Mouse (Mus musculus) lung, postnatal 0 days (tissue): ENCODE data around the gene Gm19345. TPM values are rescaled to one million over a fixed set of nuclear protein-coding genes. Genes with fewer than 3 reads are reported as not detected.

Experiments
- ATAC-seq: fragments of 200-750 bp; cut with Nextera tagmentation; 2 replicates; pipeline ENCODE4 v1.8.0; 2017; ENCODE audit warnings: moderate library complexity
- DNase-seq: peaks from one replicate; pipeline ENCODE4 v3.0.0-alpha.2; 2016; ENCODE audit warnings: low spot score
- H3K27ac ChIP-seq: fragments of 300-500 bp; sonication (generic); 2 replicates; pipeline ENCODE4 v1.5.1; 2014; ENCODE audit warnings: antibody characterized with exemption, mild to moderate bottlenecking, low read length, mixed read lengths
- H3K27me3 ChIP-seq: fragments of 300-500 bp; sonication (generic); replicated peaks from 2 replicates; pipeline ENCODE4 v1.6.1; 2014; ENCODE audit warnings: low read length, mixed read lengths; ENCODE audit not compliant: insufficient read depth
- H3K36me3 ChIP-seq: fragments of 300-500 bp; sonication (generic); 2 replicates; pipeline ENCODE4 v1.6.1; 2014; ENCODE audit warnings: low read length, mixed read lengths; ENCODE audit not compliant: insufficient read depth
- H3K4me1 ChIP-seq: fragments of 300-500 bp; sonication (generic); 2 replicates; pipeline ENCODE4 v1.6.1; 2014; ENCODE audit warnings: antibody characterized with exemption, low read depth, low read length, mixed read lengths; ENCODE audit not compliant: insufficient read depth
- H3K4me2 ChIP-seq: fragments of 300-500 bp; sonication (generic); replicated peaks from 2 replicates; pipeline ENCODE4 v1.6.1; 2014; ENCODE audit warnings: low read depth, mild to moderate bottlenecking, low read length, moderate library complexity, mixed read lengths
- H3K4me3 ChIP-seq: fragments of 300-500 bp; sonication (generic); 2 replicates; pipeline ENCODE4 v1.5.1; 2014; ENCODE audit warnings: low read depth, low read length
- H3K9ac ChIP-seq: fragments of 300-500 bp; sonication (generic); replicated peaks from 2 replicates; pipeline ENCODE4 v1.6.1; 2014; ENCODE audit warnings: low read depth, mild to moderate bottlenecking
- H3K9me3 ChIP-seq: fragments of 300-500 bp; sonication (generic); 2 replicates; pipeline ENCODE4 v1.6.1; 2016; ENCODE audit warnings: low read length, mixed read lengths
- CTCF ChIP-seq: IDR thresholded peaks from 2 replicates; pipeline ENCODE4 v1.5.1; 2016; ENCODE audit warnings: antibody characterized with exemption, mild to moderate bottlenecking
- EP300 ChIP-seq: IDR thresholded peaks from 2 replicates; pipeline ENCODE4 v1.6.1; 2016; ENCODE audit warnings: antibody characterized with exemption, mild to moderate bottlenecking, control low read depth
- WGBS: fragments of 180-500 bp; shearing (Covaris S2); extraction: QIAGEN DNeasy Blood & Tissue Kit; methylation state at CpG from one replicate; pipeline ENCODE4 v1.1.7; 2014; 5-methylcytosine and 5-hydroxymethylcytosine counted together
- polyA plus RNA-seq: library from polyadenylated mRNA; unstranded; fragments of >200 nt; fragmentation: Nextera tagmentation; extraction: Ambion mirVana; gene quantifications from 2 replicates; pipeline ENCODE4 v1.2.1, GENCODE M21; 2015

The Gm19345 gene
- polyA plus RNA-seq, 1 experiment from 2014 or later = 0.12 TPM

- DNase-seq = peak; percentile 57
- H3K27ac ChIP-seq = no peak overlapping the region
- TF ChIP-seq EP300 (no peak), CTCF (peak; percentile 89)
- H3K36me3 ChIP-seq = no peaks in the 10 kb centered on the region
- H3K4me1 ChIP-seq = no peaks in the 10 kb centered on the region
- H3K4me2 ChIP-seq = no peak overlapping the region
- H3K27me3 ChIP-seq = no peaks in the 10 kb centered on the region
- WGBS = 37% methylated on average over 13 of the region's 13 CpGs
- H3K4me3 ChIP-seq = no peak overlapping the region
- no peaks in the 10 kb centered on the region for H3K9me3 ChIP-seq
- no peak overlapping the region for H3K9ac ChIP-seq
- ATAC-seq = peak; percentile 44; the same call in 1 of the 2 replicates
These were observed 24.3 kb downstream of the Gm19345 start for GRCm38 (mm10) chr7:19875948-19876682.

- H3K27me3 ChIP-seq = no peaks in the 10 kb centered on the region
- no peak overlapping the region for H3K4me2 ChIP-seq
- H3K4me1 ChIP-seq = no peaks in the 10 kb centered on the region
- DNase-seq = peak; percentile 58
- TF ChIP-seq CTCF (no peak), EP300 (no peak)
- no peak overlapping the region for H3K27ac ChIP-seq
- H3K9me3 ChIP-seq = no peaks in the 10 kb centered on the region
- ATAC-seq = peak; percentile 65
- no peaks in the 10 kb centered on the region for H3K36me3 ChIP-seq
- H3K4me3 ChIP-seq = no peak overlapping the region
- no peak overlapping the region for H3K9ac ChIP-seq
- WGBS = 34% methylated on average over 14 of the region's 14 CpGs
These were observed 25.1 kb downstream of the Gm19345 start for GRCm38 (mm10) chr7:19876781-19877425.

GRCm38 (mm10) chr7:19880754-19881153 lies 29.0 kb downstream of the Gm19345 start:
- no peak overlapping the region for H3K27ac ChIP-seq
- no peaks in the 10 kb centered on the region for H3K36me3 ChIP-seq
- ATAC-seq = no peak
- H3K9me3 ChIP-seq = no peaks in the 10 kb centered on the region
- no peaks in the 10 kb centered on the region for H3K4me1 ChIP-seq
- no peak overlapping the region for H3K9ac ChIP-seq
- H3K4me3 ChIP-seq = no peak overlapping the region
- 80% methylated on average over 8 of the region's 8 CpGs for WGBS
- no peak overlapping the region for H3K4me2 ChIP-seq
- TF ChIP-seq CTCF (peak; percentile 10; the same call in 1 of the 2 replicates), EP300 (no peak)
- DNase-seq = no peak
- H3K27me3 ChIP-seq = no peaks in the 10 kb centered on the region

GRCm38 (mm10) chr7:19887849-19888248 lies 36.0 kb downstream of the Gm19345 start, which contains the start of gene Ceacam19:
Ceacam19 (minus strand) TSS chr7:19887965.
- Histone ChIP-seq H3K27me3 (no peaks in the 10 kb centered on the region), H3K9me3 (no peaks in the 10 kb centered on the region), H3K9ac (no peak within 1 kb of the TSS), H3K4me3 (no peak within 1 kb of the TSS), H3K4me2 (no peak within 1 kb of the TSS), H3K4me1 (no peaks in the 10 kb centered on the region), H3K27ac (no peak within 1 kb of the TSS), H3K36me3 (no peaks in the 10 kb centered on the region)
- ATAC-seq (no peak), DNase-seq (no peak)
- 43% methylated on average over 7 of the region's 7 CpGs for WGBS
- TF ChIP-seq CTCF (no peak), EP300 (no peak)

- Histone ChIP-seq H3K4me3 (no peak overlapping the region), H3K36me3 (no peaks in the 10 kb centered on the region), H3K27ac (no peak overlapping the region), H3K4me1 (no peaks in the 10 kb centered on the region), H3K4me2 (no peak overlapping the region), H3K9ac (no peak overlapping the region), H3K9me3 (no peaks in the 10 kb centered on the region), H3K27me3 (no peaks in the 10 kb centered on the region)
- DNase-seq (peak; percentile 47), ATAC-seq (no peak)
- 35% methylated on average over 8 of the region's 8 CpGs for WGBS
- TF ChIP-seq EP300 = no peak
- TF ChIP-seq CTCF = peak; percentile 75
These were observed 38.1 kb downstream of the Gm19345 start for GRCm38 (mm10) chr7:19889881-19890280.

Other genes with a start within 250 kb of the Gm19345 start
- gene Clasrp, start 247.5 kb upstream of the Gm19345 start, polyA plus RNA-seq = 22.6 and 23.8 TPM in 2 replicates
- 15.6 and 29.8 TPM in 2 replicates for gene Relb, start 222.6 kb upstream of the Gm19345 start, polyA plus RNA-seq
- gene Clptm1, start 187.0 kb upstream of the Gm19345 start, polyA plus RNA-seq = 76.9 and 78.8 TPM in 2 replicates
- 4.2 and 4.9 TPM in 2 replicates for gene Apoc2, start 174.1 kb upstream of the Gm19345 start, polyA plus RNA-seq
- gene Gm44805, start 170.6 kb upstream of the Gm19345 start, polyA plus RNA-seq = not detected in 2 replicates
- 0.38 and 0.88 TPM in 2 replicates for gene Apoc4, start 170.5 kb upstream of the Gm19345 start, polyA plus RNA-seq
- gene Apoc1, start 159.3 kb upstream of the Gm19345 start, polyA plus RNA-seq = 61.1 and 63.8 TPM in 2 replicates
- 768 and 1,006 TPM in 2 replicates for gene Apoe, start 152.8 kb upstream of the Gm19345 start, polyA plus RNA-seq
- gene Tomm40, start 136.6 kb upstream of the Gm19345 start, polyA plus RNA-seq = 60.8 and 62.4 TPM in 2 replicates
- 113 and 116 TPM in 2 replicates for gene Nectin2, start 101.5 kb upstream of the Gm19345 start, polyA plus RNA-seq
- gene Bcam, start 81.0 kb upstream of the Gm19345 start, polyA plus RNA-seq = 477 and 507 TPM in 2 replicates
- 18.4 and 23.9 TPM in 2 replicates for gene Cblc, start 55.2 kb upstream of the Gm19345 start, polyA plus RNA-seq
- gene Bcl3, start 29.2 kb upstream of the Gm19345 start, polyA plus RNA-seq = 8.3 and 20.0 TPM in 2 replicates
- 0.13 and 0.18 TPM in 2 replicates for gene Ceacam16, start 9.3 kb downstream of the Gm19345 start, polyA plus RNA-seq
- gene Ceacam19, start 36.0 kb downstream of the Gm19345 start, polyA plus RNA-seq = 0.04 TPM in 1 of 2 replicates, not detected in the other
- gene Pvr, start 69.2 kb downstream of the Gm19345 start, polyA plus RNA-seq = 20.8 and 24.3 TPM in 2 replicates
- 0.70 and 0.90 TPM in 2 replicates for gene Igsf23, start 98.8 kb downstream of the Gm19345 start, polyA plus RNA-seq
- gene Ceacam20, start 113.4 kb downstream of the Gm19345 start, polyA plus RNA-seq = not detected in 2 replicates
- gene Nlrp9b, start 139.5 kb downstream of the Gm19345 start, polyA plus RNA-seq = 0.06 TPM in 1 of 2 replicates, not detected in the other
- gene Vmn1r91, start 247.7 kb downstream of the Gm19345 start, polyA plus RNA-seq = not detected in 2 replicates